Comparison of ENCODE assay signal across 19 mouse cellular contexts in genomic region chr11:90722304-90722703, GRCm38 (mm10). TPM values are rescaled to one million over a fixed set of nuclear protein-coding genes. Genes with fewer than 3 reads are reported as not detected.
DNase-seq lines count a peak whose midpoint lies in the region; ATAC-seq and TF ChIP-seq lines count a peak whose summit lies in the region.
"Had no signal": no experiment of that assay in that cellular context is flagged by ENCODE, and none has a peak within 500 bp of the region (broad histone marks: within the 10 kb centered on the region; RNA-seq: fewer than 3 reads in every experiment).

No protein-coding gene starts in this region.

- peak; percentile 72 for ATAC-seq in hindbrain, embryonic 11.5 days (ENCODE audit: low FRiP score)
- peak; percentile 79 for ATAC-seq in midbrain, embryonic 11.5 days (ENCODE audit: low FRiP score)
- ATAC-seq in midbrain, embryonic 15.5 days (replicated peaks) = no peak
- peak; percentile 56; the same call in 1 of the 2 replicates for ATAC-seq in neural tube, embryonic 12.5 days (ENCODE audit: low FRiP score, low read depth)
- no peak for ATAC-seq in hindbrain, postnatal 0 days
- ATAC-seq: forebrain, postnatal 0 days had no signal

- no peak overlapping the region for H3K9ac ChIP-seq in hindbrain, embryonic 11.5 days (ENCODE audit: low read depth, low read length)
- H3K9ac ChIP-seq in midbrain, embryonic 11.5 days (ENCODE audit: low read length) = no peak overlapping the region
- no peak overlapping the region for H3K9ac ChIP-seq in midbrain, embryonic 15.5 days
- no peak overlapping the region for H3K9ac ChIP-seq in neural tube, embryonic 12.5 days
- H3K9ac ChIP-seq in hindbrain, postnatal 0 days (replicated peaks; ENCODE audit: low read length) = no peak overlapping the region
- H3K9ac ChIP-seq: embryonic facial prominence, embryonic 12.5 days; forebrain, postnatal 0 days; heart, embryonic 15.5 days had no signal

- no peak for TF ChIP-seq CTCF in hindbrain, postnatal 0 days (IDR thresholded peaks at IDR 0.05; ENCODE audit: low read depth)

- WGBS in hindbrain, embryonic 11.5 days = 51% methylated on average over 3 of the region's 3 CpGs
- 63% methylated on average over 3 of the region's 3 CpGs for WGBS in hindbrain, embryonic 10.5 days
- 62% methylated on average over 3 of the region's 3 CpGs for WGBS in midbrain, embryonic 11.5 days
- 23% methylated on average over 3 of the region's 3 CpGs for WGBS in midbrain, embryonic 15.5 days
- WGBS in neural tube, embryonic 12.5 days = 53% methylated on average over 3 of the region's 3 CpGs
- WGBS in hindbrain, postnatal 0 days = 46% methylated on average over 3 of the region's 3 CpGs

- H3K9me3 ChIP-seq in hindbrain, embryonic 11.5 days (ENCODE audit: control insufficient read depth, low read length) = no peaks in the 10 kb centered on the region
- H3K9me3 ChIP-seq in hindbrain, embryonic 10.5 days = no peaks in the 10 kb centered on the region
- H3K9me3 ChIP-seq in midbrain, embryonic 11.5 days (ENCODE audit: control insufficient read depth, low read length) = no peaks in the 10 kb centered on the region
- H3K9me3 ChIP-seq in midbrain, embryonic 15.5 days = no peaks in the 10 kb centered on the region
- no peaks in the 10 kb centered on the region for H3K9me3 ChIP-seq in neural tube, embryonic 12.5 days
- H3K9me3 ChIP-seq in hindbrain, postnatal 0 days (ENCODE audit: low read length) = no peaks in the 10 kb centered on the region
- H3K9me3 ChIP-seq: embryonic facial prominence, embryonic 12.5 days; heart, embryonic 15.5 days had no signal

- DNase-seq in hindbrain, embryonic 11.5 days (ENCODE audit: low spot score) = peak; percentile 10
- DNase-seq in hindbrain, embryonic 10.5 days (ENCODE audit: low spot score) = no peak
- no peak for DNase-seq in midbrain, embryonic 11.5 days (ENCODE audit: low spot score, missing footprints)
- no peak for DNase-seq in neural tube, embryonic 10.5 days (ENCODE audit: extremely low spot score, low spot score)
- peak; percentile 25 for DNase-seq in hindbrain, postnatal 0 days (ENCODE audit: low spot score)
- DNase-seq in kidney, postnatal 10 days = no peak
- DNase-seq: adrenal gland, postnatal 10 days; cerebellum, adult 11-12 months; cerebellum, adult 9-10 months; cerebellum, postnatal 25 days; forebrain, postnatal 0 days; gastrocnemius, postnatal 14 days; heart, adult 2 months; heart, postnatal 14 days had no signal

- H3K27ac ChIP-seq in hindbrain, embryonic 11.5 days (ENCODE audit: low read depth, low read length) = no peak overlapping the region
- H3K27ac ChIP-seq in hindbrain, embryonic 10.5 days = no peak overlapping the region
- H3K27ac ChIP-seq in midbrain, embryonic 11.5 days (ENCODE audit: low read depth, low read length) = no peak overlapping the region
- no peak overlapping the region for H3K27ac ChIP-seq in midbrain, embryonic 15.5 days
- H3K27ac ChIP-seq in neural tube, embryonic 12.5 days = no peak overlapping the region
- no peak overlapping the region for H3K27ac ChIP-seq in hindbrain, postnatal 0 days
- H3K27ac ChIP-seq: embryonic facial prominence, embryonic 12.5 days; heart, adult 2 months; heart, embryonic 15.5 days had no signal

- H3K4me1 ChIP-seq in hindbrain, embryonic 11.5 days (replicated peaks; ENCODE audit: control insufficient read depth, insufficient read depth, low read length) = no peaks in the 10 kb centered on the region
- H3K4me1 ChIP-seq in hindbrain, embryonic 10.5 days (replicated peaks) = no peaks in the 10 kb centered on the region
- no peaks in the 10 kb centered on the region for H3K4me1 ChIP-seq in midbrain, embryonic 11.5 days (ENCODE audit: control insufficient read depth, insufficient read depth, low read length)
- peaks cover 8% of the 10 kb centered on the region for H3K4me1 ChIP-seq in midbrain, embryonic 15.5 days
- H3K4me1 ChIP-seq in neural tube, embryonic 12.5 days = no peaks in the 10 kb centered on the region
- H3K4me1 ChIP-seq in hindbrain, postnatal 0 days (ENCODE audit: insufficient read depth, low read length) = no peaks in the 10 kb centered on the region
- H3K4me1 ChIP-seq: embryonic facial prominence, embryonic 12.5 days had no signal

- no peaks in the 10 kb centered on the region for H3K27me3 ChIP-seq in hindbrain, embryonic 11.5 days (ENCODE audit: control insufficient read depth, insufficient read depth, low read length)
- H3K27me3 ChIP-seq in hindbrain, embryonic 10.5 days (ENCODE audit: insufficient read depth, poor library complexity, severe bottlenecking) = no peaks in the 10 kb centered on the region
- no peaks in the 10 kb centered on the region for H3K27me3 ChIP-seq in midbrain, embryonic 11.5 days (ENCODE audit: control insufficient read depth, insufficient read depth, low read length)
- H3K27me3 ChIP-seq in midbrain, embryonic 15.5 days (replicated peaks) = no peaks in the 10 kb centered on the region
- H3K27me3 ChIP-seq in neural tube, embryonic 12.5 days (replicated peaks) = no peaks in the 10 kb centered on the region
- no peaks in the 10 kb centered on the region for H3K27me3 ChIP-seq in hindbrain, postnatal 0 days (ENCODE audit: insufficient read depth, low read length)
- H3K27me3 ChIP-seq: embryonic facial prominence, embryonic 12.5 days; heart, embryonic 15.5 days had no signal

- no peaks in the 10 kb centered on the region for H3K36me3 ChIP-seq in hindbrain, embryonic 11.5 days (ENCODE audit: control insufficient read depth, insufficient read depth, low read length)
- H3K36me3 ChIP-seq in hindbrain, embryonic 10.5 days = no peaks in the 10 kb centered on the region
- no peaks in the 10 kb centered on the region for H3K36me3 ChIP-seq in midbrain, embryonic 11.5 days (ENCODE audit: control insufficient read depth, insufficient read depth, low read length)
- H3K36me3 ChIP-seq in midbrain, embryonic 15.5 days (replicated peaks) = no peaks in the 10 kb centered on the region
- no peaks in the 10 kb centered on the region for H3K36me3 ChIP-seq in neural tube, embryonic 12.5 days
- H3K36me3 ChIP-seq in hindbrain, postnatal 0 days (ENCODE audit: insufficient read depth, low read length) = no peaks in the 10 kb centered on the region
- H3K36me3 ChIP-seq: embryonic facial prominence, embryonic 12.5 days; heart, embryonic 15.5 days had no signal

- no peak overlapping the region for H3K4me3 ChIP-seq in hindbrain, embryonic 11.5 days (ENCODE audit: low read depth, low read length)
- no peak overlapping the region for H3K4me3 ChIP-seq in hindbrain, embryonic 10.5 days
- H3K4me3 ChIP-seq in midbrain, embryonic 11.5 days (ENCODE audit: low read depth, low read length) = no peak overlapping the region
- no peak overlapping the region for H3K4me3 ChIP-seq in midbrain, embryonic 15.5 days
- H3K4me3 ChIP-seq in neural tube, embryonic 12.5 days = no peak overlapping the region
- H3K4me3 ChIP-seq in hindbrain, postnatal 0 days (ENCODE audit: low read length) = no peak overlapping the region
- H3K4me3 ChIP-seq: embryonic facial prominence, embryonic 12.5 days; heart, adult 2 months; heart, embryonic 15.5 days had no signal

- no peak overlapping the region for H3K4me2 ChIP-seq in hindbrain, embryonic 11.5 days (replicated peaks; ENCODE audit: low read depth, low read length)
- no peak overlapping the region for H3K4me2 ChIP-seq in midbrain, embryonic 11.5 days
- no peak overlapping the region for H3K4me2 ChIP-seq in midbrain, embryonic 15.5 days
- H3K4me2 ChIP-seq in neural tube, embryonic 12.5 days (replicated peaks) = no peak overlapping the region
- no peak overlapping the region for H3K4me2 ChIP-seq in hindbrain, postnatal 0 days (ENCODE audit: low read depth, low read length)
- H3K4me2 ChIP-seq: embryonic facial prominence, embryonic 12.5 days; heart, embryonic 11.5 days; heart, embryonic 15.5 days had no signal

RNA-seq across cellular contexts. Expression of gene Tom1l1, which starts 34.1 kb away (rescaled TPM):
- polyA plus RNA-seq in hindbrain, embryonic 11.5 days (2014; fragmentation: Nextera tagmentation; extraction: Ambion mirVana) = 17.8 and 21.4 TPM in 2 replicates
- polyA plus RNA-seq in hindbrain, embryonic 10.5 days (2016; fragmentation: Nextera tagmentation; extraction: Ambion mirVana) = 15.6 and 21.8 TPM in 2 replicates
- polyA plus RNA-seq in midbrain, embryonic 11.5 days (2014; fragmentation: Nextera tagmentation; extraction: Ambion mirVana) = 17.4 and 18.7 TPM in 2 replicates
- 17.9 and 18.8 TPM in 2 replicates for polyA plus RNA-seq in midbrain, embryonic 15.5 days (2015; fragmentation: Nextera tagmentation; extraction: Ambion mirVana)
- 13.6 and 18.0 TPM in 2 replicates for polyA plus RNA-seq in neural tube, embryonic 12.5 days (2016; fragmentation: Nextera tagmentation; extraction: Ambion mirVana)
- total RNA-seq in hindbrain, postnatal 0 days (2014; rRNA removed) = 14.5 and 20.7 TPM in 2 replicates
- polyA plus RNA-seq in hindbrain, postnatal 0 days (2015; fragmentation: Nextera tagmentation; extraction: Ambion mirVana) = 26.7 and 28.8 TPM in 2 replicates

Comparison
In these comparisons a context has a peak if more than half of its experiments do, and no peak if none do; other contexts are left out.
1. ATAC-seq: peak in hindbrain, embryonic 11.5 days (single experiment), midbrain, embryonic 11.5 days (single experiment) and neural tube, embryonic 12.5 days (single experiment); none in midbrain, embryonic 15.5 days (single experiment) and hindbrain, postnatal 0 days (single experiment).
2. DNase-seq: peak in hindbrain, embryonic 11.5 days (single experiment) and hindbrain, postnatal 0 days (single experiment); none in hindbrain, embryonic 10.5 days (single experiment), midbrain, embryonic 11.5 days (single experiment), neural tube, embryonic 10.5 days (single experiment) and kidney, postnatal 10 days (single experiment).